Mouse (Mus musculus) natural killer cell, adult 2 months (primary cell): ENCODE data around the gene Rapgef2.
A peak's percentile ranks its signal among the peaks of the same experiment; 100 is the strongest.
"Not testable (repeated sequence)": the region's sequence is repeated elsewhere in the genome, so short reads cannot be mapped to it uniquely, and the experiment has no call there.

Experiments used
- DNase-seq, 2 experiments: peaks; one replicate each; pipeline ENCODE4 v3.0.0; 2022; ENCODE audit warnings: low spot score in 2 of 2

The Rapgef2 gene

GRCm38 (mm10) chr3:79233478-79234415 lies 52.6 kb downstream of the Rapgef2 start:
- peak in 1 of 2 experiments; percentile 39 for DNase-seq

- DNase-seq = no peak
Measured at GRCm38 (mm10) chr3:79230718-79231117, 55.6 kb downstream of the Rapgef2 start.

- DNase-seq = no peak
Measured at GRCm38 (mm10) chr3:79229546-79229945, 56.8 kb downstream of the Rapgef2 start.

- DNase-seq = no peak
Measured at GRCm38 (mm10) chr3:79228304-79228703, 58.0 kb downstream of the Rapgef2 start.

- peak; percentile 49 to 56 for DNase-seq
Measured at GRCm38 (mm10) chr3:79227356-79228088, 58.8 kb downstream of the Rapgef2 start.

GRCm38 (mm10) chr3:79226807-79227206 lies 59.5 kb downstream of the Rapgef2 start:
- DNase-seq = not testable (repeated sequence)

- no peak for DNase-seq
Measured at GRCm38 (mm10) chr3:79225888-79226287, 60.4 kb downstream of the Rapgef2 start.

- no peak for DNase-seq
Measured at GRCm38 (mm10) chr3:79224352-79224751, 62.0 kb downstream of the Rapgef2 start.

- DNase-seq = no peak
Measured at GRCm38 (mm10) chr3:79223281-79223680, 63.0 kb downstream of the Rapgef2 start.

- DNase-seq = no peak
Measured at GRCm38 (mm10) chr3:79222192-79222960, 63.9 kb downstream of the Rapgef2 start.

GRCm38 (mm10) chr3:79221296-79222191 lies 64.8 kb downstream of the Rapgef2 start:
- peak; percentile 35 to 62 for DNase-seq

- no peak for DNase-seq
Measured at GRCm38 (mm10) chr3:79219144-79219930, 67.0 kb downstream of the Rapgef2 start.

GRCm38 (mm10) chr3:79218566-79219051 lies 67.7 kb downstream of the Rapgef2 start:
- no peak for DNase-seq

GRCm38 (mm10) chr3:79210243-79210642 lies 76.1 kb downstream of the Rapgef2 start:
- DNase-seq = peak in 1 of 2 experiments; percentile 35

- DNase-seq = no peak
Measured at GRCm38 (mm10) chr3:79207216-79207615, 79.1 kb downstream of the Rapgef2 start.

- no peak for DNase-seq
Measured at GRCm38 (mm10) chr3:79206524-79206923, 79.8 kb downstream of the Rapgef2 start.

- DNase-seq = no peak
Measured at GRCm38 (mm10) chr3:79205981-79206380, 80.3 kb downstream of the Rapgef2 start.

- DNase-seq = no peak
Measured at GRCm38 (mm10) chr3:79205112-79205511, 81.2 kb downstream of the Rapgef2 start.

GRCm38 (mm10) chr3:79204261-79204660 lies 82.1 kb downstream of the Rapgef2 start:
- DNase-seq = no peak

- DNase-seq = no peak
Measured at GRCm38 (mm10) chr3:79203821-79204220, 82.5 kb downstream of the Rapgef2 start.
